Mouse (Mus musculus): ENCODE results near the gene Acot6. TPM values are rescaled to one million over a fixed set of nuclear protein-coding genes. Genes with fewer than 3 reads are reported as not detected.

Acot6 gene
- polyA plus RNA-seq, 1 experiment: 0.57 TPM

DNA sequence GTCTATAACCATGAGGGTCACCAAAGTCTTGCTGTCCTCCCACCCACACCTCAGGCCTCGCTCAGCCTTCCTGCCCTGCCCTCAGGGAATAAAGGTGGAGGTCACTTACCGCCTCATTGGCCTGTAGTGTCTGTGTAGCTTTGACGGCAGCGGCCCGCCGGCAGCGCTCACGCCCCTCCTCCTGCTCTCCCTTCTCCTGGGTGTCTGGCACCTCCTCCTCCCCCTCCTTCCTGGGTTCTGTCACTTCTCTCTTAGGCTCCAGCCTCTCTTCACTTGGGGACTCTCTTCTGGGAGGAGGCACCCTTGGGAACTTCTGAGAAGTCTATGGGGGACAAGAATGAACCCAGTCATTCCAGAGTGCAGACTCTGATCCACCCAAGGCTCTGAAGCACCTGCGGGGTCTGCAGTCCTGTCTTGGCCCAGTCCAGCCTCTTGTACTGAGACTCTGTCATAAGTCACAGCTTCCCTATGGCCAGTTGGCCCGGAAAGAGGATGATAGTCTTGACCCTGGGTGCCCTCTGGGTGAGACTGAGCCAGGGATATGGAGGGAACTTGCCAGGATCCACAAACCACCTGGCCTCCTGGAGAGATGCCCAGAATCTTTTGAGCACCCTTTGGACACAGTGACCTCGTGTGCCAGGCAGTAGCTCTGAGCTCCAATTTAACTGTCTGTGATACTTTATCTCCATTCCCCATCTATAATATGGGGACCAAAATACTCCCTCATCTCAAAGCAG lies 54.5 kb downstream of the Acot6 start:
- H3K27me3 ChIP-seq (ENCODE audit: control insufficient read depth, insufficient read depth, low read length): no peaks in the 10 kb centered on the region
- peaks cover 74% of the 10 kb centered on the region for H3K36me3 ChIP-seq (ENCODE audit: control insufficient read depth, insufficient read depth, low read length)
- WGBS: 83% methylated on average over 11 of the region's 11 CpGs
- H3K27ac ChIP-seq (ENCODE audit: insufficient read depth, low read length): no peak overlapping the region
- TF ChIP-seq POLR2A (IDR thresholded peaks at IDR 0.05; ENCODE audit: low read depth, low read length): no peak
- TF ChIP-seq CTCF (IDR thresholded peaks at IDR 0.05; ENCODE audit: extremely low read depth, insufficient read depth, insufficient read length, insufficient replicate concordance): no peak
- DNase-seq (ENCODE audit: low read depth in 1 of 2, low spot score in 2 of 2): no peak
- H3K4me1 ChIP-seq (ENCODE audit: control insufficient read depth, insufficient read depth, insufficient read length): no peaks in the 10 kb centered on the region
- no peak overlapping the region for H3K4me3 ChIP-seq (ENCODE audit: extremely low read depth, insufficient read depth, insufficient read length)

DNA sequence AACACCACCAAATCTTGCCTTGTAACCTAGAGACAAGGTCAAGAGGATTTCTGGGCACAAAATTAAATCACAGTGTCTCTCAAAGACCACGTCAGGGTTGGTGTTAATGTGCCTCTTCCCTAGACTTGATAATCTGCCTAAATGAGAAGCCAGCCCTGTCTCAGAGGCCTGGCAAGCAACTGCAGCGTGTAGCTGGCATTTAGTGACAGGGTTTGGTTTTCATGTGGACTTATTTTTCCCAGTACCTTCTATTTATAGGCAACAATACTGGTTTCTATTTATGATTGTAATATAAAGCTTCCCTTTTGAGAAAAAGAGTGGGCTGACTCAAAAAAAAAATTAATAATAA lies 55.0 kb downstream of the Acot6 start:
- H3K27ac ChIP-seq (ENCODE audit: insufficient read depth, low read length): no peak overlapping the region
- H3K27me3 ChIP-seq (ENCODE audit: control insufficient read depth, insufficient read depth, low read length): no peaks in the 10 kb centered on the region
- peaks cover 78% of the 10 kb centered on the region for H3K36me3 ChIP-seq (ENCODE audit: control insufficient read depth, insufficient read depth, low read length)
- no peak overlapping the region for H3K4me3 ChIP-seq (ENCODE audit: extremely low read depth, insufficient read depth, insufficient read length)
- no peak for TF ChIP-seq POLR2A (IDR thresholded peaks at IDR 0.05; ENCODE audit: low read depth, low read length)
- no peak for TF ChIP-seq CTCF (IDR thresholded peaks at IDR 0.05; ENCODE audit: extremely low read depth, insufficient read depth, insufficient read length, insufficient replicate concordance)
- no peaks in the 10 kb centered on the region for H3K4me1 ChIP-seq (ENCODE audit: control insufficient read depth, insufficient read depth, insufficient read length)
- 90% methylated on average over 2 of the region's 2 CpGs for WGBS
- DNase-seq (ENCODE audit: low read depth in 1 of 2, low spot score in 2 of 2): no peak

DNA sequence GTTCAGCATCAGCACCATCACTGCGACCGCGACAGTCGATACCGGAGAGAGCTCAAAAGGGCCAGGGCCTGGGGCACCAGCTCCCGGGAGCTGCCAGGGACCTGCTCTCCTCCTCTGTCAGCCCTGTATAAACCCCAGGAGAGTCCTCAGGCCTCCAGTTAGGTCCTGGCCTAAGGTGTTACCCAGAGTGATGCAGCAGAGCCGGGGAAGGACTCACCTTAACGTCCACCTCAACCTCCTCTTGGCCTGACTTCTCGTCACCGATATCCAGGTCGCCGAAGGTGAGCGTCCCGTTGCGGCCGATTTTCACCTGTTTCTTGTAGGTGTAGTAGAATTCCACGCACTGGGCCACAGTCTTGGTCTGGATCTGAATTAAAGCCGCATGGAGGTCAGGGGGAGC lies 55.8 kb downstream of the Acot6 start:
- H3K36me3 ChIP-seq (ENCODE audit: control insufficient read depth, insufficient read depth, low read length): peaks cover 82% of the 10 kb centered on the region
- H3K27ac ChIP-seq (ENCODE audit: insufficient read depth, low read length): no peak overlapping the region
- TF ChIP-seq POLR2A (IDR thresholded peaks at IDR 0.05; ENCODE audit: low read depth, low read length) (no peak), CTCF (IDR thresholded peaks at IDR 0.05; ENCODE audit: extremely low read depth, insufficient read depth, insufficient read length, insufficient replicate concordance) (no peak)
- 94% methylated on average over 18 of the region's 18 CpGs for WGBS
- no peaks in the 10 kb centered on the region for H3K27me3 ChIP-seq (ENCODE audit: control insufficient read depth, insufficient read depth, low read length)
- H3K4me1 ChIP-seq (ENCODE audit: control insufficient read depth, insufficient read depth, insufficient read length): no peaks in the 10 kb centered on the region
- no peak overlapping the region for H3K4me3 ChIP-seq (ENCODE audit: extremely low read depth, insufficient read depth, insufficient read length)
- DNase-seq (ENCODE audit: low read depth in 1 of 2, low spot score in 2 of 2): no peak

DNA sequence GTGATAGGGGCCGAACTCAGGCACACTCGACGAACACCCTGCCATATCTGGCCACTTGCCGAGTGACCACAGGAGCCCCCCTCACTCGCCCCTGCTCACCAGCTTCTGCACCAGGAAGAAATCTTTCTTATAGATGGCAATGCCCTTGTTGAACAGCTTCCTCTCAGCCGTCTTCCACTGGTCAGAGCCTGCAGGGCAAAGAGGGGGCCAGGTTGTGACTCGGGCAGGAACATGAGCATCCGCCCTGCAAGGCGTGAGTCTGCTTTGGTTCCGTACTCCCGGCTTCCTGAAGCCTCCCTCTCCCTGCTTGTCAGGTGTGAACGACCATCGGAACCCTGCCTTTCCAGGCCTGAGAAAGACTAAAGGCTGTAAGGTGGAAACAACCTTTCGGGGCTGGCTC lies 57.7 kb downstream of the Acot6 start:
- TF ChIP-seq CTCF (IDR thresholded peaks at IDR 0.05; ENCODE audit: extremely low read depth, insufficient read depth, insufficient read length, insufficient replicate concordance) (no peak), POLR2A (IDR thresholded peaks at IDR 0.05; ENCODE audit: low read depth, low read length) (no peak)
- Histone ChIP-seq H3K4me3 (ENCODE audit: extremely low read depth, insufficient read depth, insufficient read length) (no peak overlapping the region), H3K27me3 (ENCODE audit: control insufficient read depth, insufficient read depth, low read length) (no peaks in the 10 kb centered on the region), H3K27ac (ENCODE audit: insufficient read depth, low read length) (no peak overlapping the region), H3K36me3 (ENCODE audit: control insufficient read depth, insufficient read depth, low read length) (peaks cover 73% of the 10 kb centered on the region), H3K4me1 (ENCODE audit: control insufficient read depth, insufficient read depth, insufficient read length) (no peaks in the 10 kb centered on the region)
- 92% methylated on average over 14 of the region's 14 CpGs for WGBS
- no peak for DNase-seq (ENCODE audit: low read depth in 1 of 2, low spot score in 2 of 2)

DNA sequence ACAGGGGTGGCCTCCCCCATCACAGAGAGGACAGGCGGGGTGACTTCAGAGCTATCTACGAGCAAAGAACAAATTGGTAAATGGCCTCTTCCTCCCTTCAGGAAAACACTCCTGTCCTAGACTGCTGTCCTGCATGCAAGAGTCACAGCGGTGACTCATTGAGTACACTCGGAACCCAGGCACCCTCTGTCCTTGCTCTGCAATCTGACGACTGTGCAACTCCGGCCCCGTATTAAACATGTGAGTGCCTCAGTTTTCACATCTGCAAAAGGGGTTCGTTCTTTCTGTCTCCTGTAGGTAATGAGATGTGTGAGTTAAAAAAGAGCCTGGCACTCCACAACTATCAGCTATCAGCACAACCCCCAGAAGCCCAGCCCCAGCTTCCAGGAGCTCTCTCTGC lies 60.0 kb downstream of the Acot6 start:
- DNase-seq (ENCODE audit: low read depth in 1 of 2, low spot score in 2 of 2): no peak

More for the DNA sequence above, 60.0 kb downstream of the Acot6 start:
- Histone ChIP-seq H3K27ac (ENCODE audit: insufficient read depth, low read length) (no peak overlapping the region), H3K4me3 (ENCODE audit: extremely low read depth, insufficient read depth, insufficient read length) (no peak overlapping the region), H3K36me3 (ENCODE audit: control insufficient read depth, insufficient read depth, low read length) (peaks cover 61% of the 10 kb centered on the region), H3K27me3 (ENCODE audit: control insufficient read depth, insufficient read depth, low read length) (no peaks in the 10 kb centered on the region), H3K4me1 (ENCODE audit: control insufficient read depth, insufficient read depth, insufficient read length) (no peaks in the 10 kb centered on the region)
- no peak for TF ChIP-seq CTCF (IDR thresholded peaks at IDR 0.05; ENCODE audit: extremely low read depth, insufficient read depth, insufficient read length, insufficient replicate concordance)
- WGBS: 95% methylated on average over 8 of the region's 8 CpGs

Other genes with a start within 250 kb of the Acot6 start
- 24.5 and 32.8 TPM in 2 replicates for gene Numb, start 178.7 kb upstream of the Acot6 start, polyA plus RNA-seq (2012; rRNA removed)
- gene Riox1, start 150.0 kb upstream of the Acot6 start, polyA plus RNA-seq (2012; rRNA removed): 12.5 and 21.6 TPM in 2 replicates
- not detected in 2 replicates for gene Heatr4, start 115.8 kb upstream of the Acot6 start, polyA plus RNA-seq (2012; rRNA removed)
- 9.2 and 14.2 TPM in 2 replicates for gene Acot2, start 112.8 kb upstream of the Acot6 start, polyA plus RNA-seq (2012; rRNA removed)
- gene Acot1, start 91.2 kb upstream of the Acot6 start, polyA plus RNA-seq (2012; rRNA removed): 2.2 and 2.8 TPM in 2 replicates
- gene Acot4, start 62.3 kb upstream of the Acot6 start, polyA plus RNA-seq (2012; rRNA removed): 0.36 and 0.79 TPM in 2 replicates
- gene Gm49366, start 61.7 kb upstream of the Acot6 start, polyA plus RNA-seq (2012; rRNA removed): not detected in 2 replicates
- not detected in 2 replicates for gene Acot3, start 48.5 kb upstream of the Acot6 start, polyA plus RNA-seq (2012; rRNA removed)
- gene Acot5, start 31.3 kb upstream of the Acot6 start, polyA plus RNA-seq (2012; rRNA removed): not detected in 2 replicates
- 0.49 and 0.88 TPM in 2 replicates for gene Dnal1, start 13.7 kb downstream of the Acot6 start, polyA plus RNA-seq (2012; rRNA removed)
- 0.21 and 0.40 TPM in 2 replicates for gene Pnma1, start 47.8 kb downstream of the Acot6 start, polyA plus RNA-seq (2012; rRNA removed)
- 30.6 and 36.4 TPM in 2 replicates for gene Elmsan1, start 118.2 kb downstream of the Acot6 start, polyA plus RNA-seq (2012; rRNA removed)
- 2.8 and 4.2 TPM in 2 replicates for gene Ptgr2, start 184.6 kb downstream of the Acot6 start, polyA plus RNA-seq (2012; rRNA removed)
- 13.7 and 14.5 TPM in 2 replicates for gene Zfp410, start 216.2 kb downstream of the Acot6 start, polyA plus RNA-seq (2012; rRNA removed)